Mouse (Mus musculus) liver, postnatal 0 days (tissue): ENCODE measurements around the gene Slc15a1.

Source experiments
- CTCF ChIP-seq: sonication (generic); IDR thresholded peaks from 2 replicates; pipeline ENCODE4 v1.5.1; 2016; ENCODE audit warnings: antibody characterized with exemption, low read depth
- EP300 ChIP-seq: IDR thresholded peaks from 2 replicates; pipeline ENCODE4 v1.6.1; 2016; ENCODE audit warnings: antibody characterized with exemption, low read depth, mild to moderate bottlenecking

DNA sequence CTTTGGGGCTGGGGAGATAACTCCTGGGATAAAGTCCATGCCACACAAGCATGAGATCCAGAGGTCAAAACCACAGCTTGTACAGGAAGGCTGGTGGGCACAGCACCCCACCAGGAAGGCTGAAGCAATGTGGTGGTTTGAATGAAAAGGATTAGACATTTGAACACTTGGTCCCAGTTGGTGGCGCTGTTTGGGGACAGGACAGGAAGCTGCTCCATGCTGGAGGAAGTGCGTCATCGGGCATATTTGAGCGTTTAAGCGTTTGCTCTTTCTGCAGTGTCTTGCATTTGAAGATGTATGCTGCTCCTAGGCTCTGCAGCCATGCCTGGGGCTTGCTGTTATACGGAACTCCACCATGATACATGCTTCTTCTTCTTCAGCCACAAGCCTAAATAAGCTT lies 64.2 kb downstream of the Slc15a1 start:
- TF ChIP-seq CTCF = no peak
- no peak for TF ChIP-seq EP300
